Mouse (Mus musculus) brown adipose tissue, adult 24 weeks (tissue): ENCODE results near the gene Decr2. TPM values are rescaled to one million over a fixed set of nuclear protein-coding genes. Genes with fewer than 3 reads are reported as not detected.

ENCODE experiments used
- polyA plus RNA-seq: library from polyadenylated mRNA; stranded (reverse); fragments of >200 nt; gene quantifications from 2 replicates; pipeline ENCODE4 v1.2.4, GENCODE M21; 2012; ENCODE audit not compliant: missing spikeins, insufficient read depth, insufficient read length

The Decr2 gene
- polyA plus RNA-seq, 1 experiment = 53.1 TPM

Other genes starting within 250 kb of the Decr2 start
- gene Gm20683, start 248.6 kb downstream of the Decr2 start, polyA plus RNA-seq = 0.95 and 1.6 TPM in 2 replicates
- 69.0 and 72.5 TPM in 2 replicates for gene Rhot2, start 245.5 kb downstream of the Decr2 start, polyA plus RNA-seq
- gene Wdr90, start 228.8 kb downstream of the Decr2 start, polyA plus RNA-seq = 1.6 and 2.4 TPM in 2 replicates
- gene Mcrip2, start 221.6 kb downstream of the Decr2 start, polyA plus RNA-seq = 432 and 445 TPM in 2 replicates
- gene Mettl26, start 215.3 kb downstream of the Decr2 start, polyA plus RNA-seq = 47.5 and 52.1 TPM in 2 replicates
- not detected in 2 replicates for gene Wfikkn1, start 209.5 kb downstream of the Decr2 start, polyA plus RNA-seq
- 6.3 and 7.0 TPM in 2 replicates for gene Rab40c, start 170.6 kb downstream of the Decr2 start, polyA plus RNA-seq
- 65.6 and 109 TPM in 2 replicates for gene Pigq, start 145.4 kb downstream of the Decr2 start, polyA plus RNA-seq
- gene Nhlrc4, start 145.4 kb downstream of the Decr2 start, polyA plus RNA-seq = not detected in 2 replicates
- not detected in 2 replicates for gene A930017K11Rik, start 137.8 kb downstream of the Decr2 start, polyA plus RNA-seq
- 4.7 and 5.6 TPM in 2 replicates for gene Capn15, start 104.5 kb downstream of the Decr2 start, polyA plus RNA-seq
- 5.3 and 5.7 TPM in 2 replicates for gene Rab11fip3, start 20.8 kb downstream of the Decr2 start, polyA plus RNA-seq
- gene Nme4, start 5.3 kb upstream of the Decr2 start, polyA plus RNA-seq = 1.9 and 5.5 TPM in 2 replicates
- 3.0 and 5.1 TPM in 2 replicates for gene Tmem8, start 23.0 kb upstream of the Decr2 start, polyA plus RNA-seq
- 126 and 135 TPM in 2 replicates for gene Mrpl28, start 33.2 kb upstream of the Decr2 start, polyA plus RNA-seq
- gene Axin1, start 48.4 kb upstream of the Decr2 start, polyA plus RNA-seq = 10.5 and 10.9 TPM in 2 replicates
- gene Pdia2, start 108.8 kb upstream of the Decr2 start, polyA plus RNA-seq = not detected in 2 replicates
- gene Rgs11, start 112.6 kb upstream of the Decr2 start, polyA plus RNA-seq = not detected in 2 replicates
- gene Arhgdig, start 117.4 kb upstream of the Decr2 start, polyA plus RNA-seq = 3.1 and 7.4 TPM in 2 replicates
- 42.0 and 48.6 TPM in 2 replicates for gene Fam234a, start 153.9 kb upstream of the Decr2 start, polyA plus RNA-seq
- 10.7 and 23.5 TPM in 2 replicates for gene Luc7l, start 162.6 kb upstream of the Decr2 start, polyA plus RNA-seq